Mouse (Mus musculus): ENCODE measurements around the gene Cmss1.

The Cmss1 gene

DNA sequence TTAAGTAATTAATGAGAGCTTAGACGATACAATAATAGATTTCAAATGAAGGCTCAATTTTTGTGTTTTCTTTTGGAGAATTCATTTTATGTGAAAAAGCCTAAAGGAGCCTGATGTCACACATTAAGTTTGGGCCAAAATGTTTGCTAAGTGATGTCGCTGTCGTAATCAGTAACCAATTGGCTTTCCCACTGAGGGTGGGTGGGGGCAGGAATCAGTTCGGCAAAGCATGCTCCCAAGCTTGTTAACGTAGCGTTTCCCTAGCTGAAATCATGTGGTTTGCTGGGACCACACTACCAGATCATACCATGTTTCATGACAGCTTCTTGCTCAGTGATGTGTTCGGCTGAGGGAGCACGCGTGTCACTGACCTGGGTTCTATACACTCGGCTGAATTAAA is 91.0 kb downstream of the Cmss1 start:
- DNase-seq (ENCODE audit: low read depth, low spot score): no peak

DNA sequence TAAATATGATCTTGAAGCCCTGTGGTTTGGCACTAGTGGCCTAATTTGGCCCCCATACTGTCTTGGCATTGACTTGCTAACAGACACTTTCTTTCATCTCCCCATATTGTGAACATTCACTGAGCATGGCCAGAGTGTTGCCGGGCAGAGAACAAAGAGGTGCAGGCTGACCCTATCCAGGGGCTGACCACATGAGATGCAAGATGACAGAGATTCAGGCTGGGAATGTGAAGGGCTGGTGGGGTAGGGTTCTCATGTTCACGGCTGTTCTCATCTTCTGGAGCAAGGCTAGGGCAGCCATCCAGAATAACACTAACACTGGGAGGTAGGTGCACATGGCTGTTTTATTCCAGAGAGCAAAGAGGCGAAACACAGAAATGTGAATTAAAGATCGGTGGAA is 92.3 kb downstream of the Cmss1 start:
- no peak for DNase-seq (ENCODE audit: low read depth, low spot score)

DNA sequence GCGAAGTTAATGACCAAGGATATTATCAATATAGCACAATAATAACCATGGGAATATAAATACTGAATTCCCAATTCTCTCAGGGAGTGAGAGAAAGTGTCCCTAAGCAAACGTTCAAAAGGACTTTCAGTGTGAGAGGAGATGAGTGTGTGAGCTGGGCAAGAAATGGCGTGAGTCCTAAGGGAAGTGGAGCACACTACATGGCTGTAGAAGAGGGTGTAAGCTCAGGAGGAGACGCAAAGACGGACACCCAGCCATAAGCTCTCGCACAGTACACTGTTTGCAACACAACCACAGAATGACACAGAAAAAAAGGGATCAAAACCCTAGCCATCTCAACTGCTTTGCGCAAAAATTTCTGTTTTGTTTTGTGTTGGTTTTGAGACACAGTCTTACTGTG is 93.1 kb downstream of the Cmss1 start:
- DNase-seq (ENCODE audit: low read depth, low spot score): no peak

DNA sequence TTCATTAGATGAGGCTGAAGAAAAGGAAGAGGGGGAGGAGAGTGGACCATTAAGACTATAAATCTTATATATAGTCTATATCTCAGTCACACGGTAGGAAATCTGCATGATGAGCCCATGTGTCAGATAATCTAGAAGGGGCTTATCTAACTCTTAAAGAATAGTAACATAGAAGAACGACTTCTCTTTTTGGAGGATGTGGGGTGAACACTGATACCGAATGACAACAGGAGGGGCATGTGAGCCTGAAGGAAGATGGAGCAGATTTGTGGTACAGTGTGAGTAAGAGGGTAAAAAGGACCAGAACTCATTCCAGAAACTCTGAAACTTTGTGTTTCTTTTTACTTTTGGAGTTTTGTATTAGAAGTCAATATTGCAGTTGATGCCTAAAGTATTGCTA is 97.6 kb downstream of the Cmss1 start:
- DNase-seq (ENCODE audit: low read depth, low spot score): no peak

DNA sequence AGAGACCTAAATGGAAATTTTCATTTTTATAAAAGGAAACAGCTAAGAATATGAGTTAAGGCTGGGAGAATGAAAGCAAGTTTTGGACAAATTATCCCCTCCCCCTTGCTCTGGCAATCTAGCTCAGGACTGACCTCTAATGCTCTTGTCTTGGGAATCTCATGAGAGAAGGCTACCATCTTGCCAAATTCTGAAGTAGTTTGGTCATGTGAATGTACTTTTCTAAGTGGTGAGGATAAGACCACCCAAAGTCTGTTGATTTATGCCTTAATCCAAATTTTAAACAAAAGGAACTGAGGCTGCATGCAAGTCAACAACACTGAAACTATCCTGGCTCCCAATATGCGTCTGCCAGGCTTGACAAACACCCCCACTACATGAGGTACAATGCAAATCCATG is 98.3 kb downstream of the Cmss1 start:
- DNase-seq (ENCODE audit: low read depth, low spot score): no peak

DNA sequence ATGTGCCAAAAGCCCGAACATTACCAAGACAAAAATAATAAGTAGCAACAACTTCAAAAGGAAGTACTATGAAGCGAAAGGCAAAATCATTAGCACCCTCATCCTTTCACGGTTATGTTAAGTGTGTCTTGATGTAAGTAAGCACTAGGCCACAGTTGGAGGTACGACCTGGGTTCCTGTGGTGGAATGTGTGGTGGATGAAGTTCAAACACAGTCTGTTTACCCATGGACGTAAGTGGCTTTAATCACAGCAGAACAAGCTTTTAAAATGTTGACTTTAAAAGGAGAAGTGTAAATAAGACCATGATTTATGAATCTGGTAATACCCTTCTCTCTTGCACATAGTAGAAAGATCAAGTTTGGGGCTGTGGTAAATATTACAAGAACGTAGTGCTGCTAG is 100.5 kb downstream of the Cmss1 start:
- no peak for DNase-seq (ENCODE audit: low read depth, low spot score)

DNA sequence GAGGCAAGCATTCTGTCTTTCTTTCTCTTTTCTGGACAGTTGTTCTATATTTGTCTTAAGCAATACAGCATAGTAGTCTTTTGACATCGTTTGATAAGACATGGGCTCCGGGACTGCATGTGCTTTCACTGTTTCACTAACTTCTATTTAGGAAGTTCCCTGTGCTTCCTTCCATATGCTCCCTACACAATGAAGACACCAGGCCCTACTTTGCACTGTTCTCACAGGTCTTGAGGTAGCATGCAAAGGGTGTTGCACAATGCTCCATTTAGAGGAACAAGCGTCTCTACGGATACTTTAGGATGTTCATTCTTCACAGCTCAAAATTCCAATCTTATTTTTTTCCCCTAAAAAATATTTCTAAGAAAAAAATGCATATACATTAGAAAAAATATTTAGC is 101.9 kb downstream of the Cmss1 start:
- DNase-seq (ENCODE audit: low read depth, low spot score): no peak

DNA sequence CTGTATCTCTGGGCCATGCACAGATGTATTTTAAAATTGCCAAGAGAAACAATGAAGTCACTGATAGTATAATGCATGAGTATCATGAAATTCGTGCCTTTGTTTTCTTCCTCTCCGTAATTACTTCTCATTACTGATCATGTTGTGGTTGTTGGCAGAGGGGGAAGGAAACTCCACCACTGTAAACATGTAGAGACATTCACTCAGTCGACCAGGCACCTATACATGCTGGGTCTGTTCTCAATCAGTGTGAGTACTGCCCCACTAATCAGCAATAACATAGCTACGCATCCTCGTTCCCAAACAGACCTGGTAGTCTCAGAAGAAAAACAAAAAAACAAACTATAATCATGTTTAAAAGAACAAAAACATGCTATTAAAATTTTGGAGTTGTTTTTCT is 103.9 kb downstream of the Cmss1 start:
- DNase-seq (ENCODE audit: low read depth, low spot score): no peak

DNA sequence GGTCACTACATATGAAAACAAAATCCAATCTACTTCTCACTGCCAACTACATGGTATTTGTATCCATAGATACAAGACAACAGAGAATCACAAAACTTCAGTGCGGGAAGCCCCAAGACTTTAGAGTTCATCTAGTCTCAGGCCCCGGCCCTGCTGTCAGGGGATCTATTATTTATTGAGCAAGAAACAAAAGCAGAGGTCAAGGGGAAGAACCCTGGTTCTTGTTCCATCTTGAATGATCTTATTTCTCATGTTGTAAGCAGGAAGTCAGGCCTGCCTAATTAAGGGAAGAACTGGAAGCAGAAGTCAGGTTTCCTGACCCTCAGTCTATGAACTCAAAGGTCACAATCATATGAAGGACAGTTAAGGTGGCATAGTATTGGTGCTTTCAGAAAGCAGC is 104.4 kb downstream of the Cmss1 start:
- no peak for DNase-seq (ENCODE audit: low read depth, low spot score)

DNA sequence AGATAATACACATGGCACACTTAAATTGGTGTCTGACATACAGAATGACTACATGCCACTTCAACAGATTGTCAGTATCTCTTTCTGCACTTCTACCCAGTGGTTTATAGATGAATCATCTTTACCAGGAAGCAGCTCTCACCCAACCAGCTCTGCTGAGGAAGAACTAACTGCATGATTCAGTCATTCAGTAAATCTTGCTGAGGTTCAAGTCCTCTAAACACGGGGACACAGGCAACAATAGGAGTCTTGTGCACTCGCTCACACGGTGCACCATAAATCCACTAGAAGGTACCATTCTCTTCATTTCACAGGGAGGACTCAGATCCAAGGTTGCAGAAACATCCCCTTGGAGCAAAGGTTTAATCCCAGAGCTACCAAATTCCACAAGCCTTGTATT is 105.8 kb downstream of the Cmss1 start:
- DNase-seq (ENCODE audit: low read depth, low spot score): no peak

DNA sequence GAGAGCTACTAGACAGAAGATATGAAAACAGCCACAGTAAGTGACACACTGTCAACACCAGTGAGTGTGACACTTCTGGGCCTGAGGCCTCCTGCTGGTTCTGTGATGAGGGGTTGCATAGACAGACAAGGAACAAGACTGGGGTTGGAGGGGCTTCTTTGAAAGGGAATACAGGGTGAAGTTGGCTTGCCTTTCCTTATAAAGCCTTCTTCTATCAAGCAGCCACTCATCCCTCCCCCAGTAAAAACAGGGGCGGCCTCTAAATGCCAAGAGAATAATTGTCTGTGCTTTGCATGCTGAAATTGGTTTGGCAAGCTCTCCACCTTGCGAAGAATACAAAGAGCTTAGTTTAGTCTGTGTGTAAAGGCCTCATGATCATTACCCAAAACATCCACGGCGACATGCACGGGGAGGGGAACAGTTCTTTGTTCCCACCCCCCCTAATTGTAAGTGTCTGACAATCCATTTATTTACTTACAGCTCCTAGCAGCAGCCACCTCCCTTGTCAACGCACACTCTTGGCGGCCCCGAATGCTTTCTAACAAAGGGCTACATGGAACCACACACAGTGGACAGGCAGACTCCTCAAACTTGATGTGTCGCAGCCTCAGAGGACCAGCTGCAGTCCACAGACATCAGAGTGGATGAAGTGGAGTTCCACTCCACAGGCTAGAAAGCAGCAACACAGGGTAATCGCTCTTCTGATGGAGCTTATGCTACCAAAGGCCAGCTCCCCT is 110.1 kb downstream of the Cmss1 start:
- DNase-seq (ENCODE audit: low read depth, low spot score): no peak

DNA sequence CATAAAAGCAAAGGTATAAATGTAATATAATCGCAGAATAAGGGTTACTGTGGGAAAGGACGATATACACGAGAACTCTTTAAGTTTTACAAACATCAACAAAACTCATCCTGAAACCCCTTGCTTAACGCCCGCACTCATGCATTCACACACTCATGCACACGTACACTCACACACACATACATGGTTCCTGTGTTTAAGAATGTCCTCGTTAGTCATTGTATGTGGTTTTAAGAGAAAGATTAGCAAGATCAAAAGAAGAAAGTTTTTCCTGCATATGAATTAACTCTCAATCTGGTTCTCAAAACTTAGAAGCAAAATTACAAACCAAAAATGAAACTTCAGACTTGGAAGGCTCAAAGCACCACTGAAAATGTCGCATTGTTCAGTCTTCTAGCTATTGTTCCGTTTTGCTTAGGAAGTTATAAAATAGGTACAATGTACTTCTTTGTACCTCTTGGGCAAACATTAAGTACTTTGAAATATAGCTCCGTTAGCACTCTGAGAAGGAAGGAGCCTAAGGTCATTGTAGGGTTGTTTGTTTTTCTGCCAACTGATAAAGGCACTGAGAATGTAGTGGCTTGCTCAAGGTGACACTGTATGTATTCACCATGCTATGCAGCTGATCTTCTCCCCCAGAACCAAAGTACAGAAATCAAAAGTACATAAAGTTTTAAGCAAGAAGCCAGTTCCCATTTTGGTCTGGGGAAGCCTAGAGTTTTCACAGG is 111.0 kb downstream of the Cmss1 start:
- no peak for DNase-seq (ENCODE audit: low read depth, low spot score)

DNA sequence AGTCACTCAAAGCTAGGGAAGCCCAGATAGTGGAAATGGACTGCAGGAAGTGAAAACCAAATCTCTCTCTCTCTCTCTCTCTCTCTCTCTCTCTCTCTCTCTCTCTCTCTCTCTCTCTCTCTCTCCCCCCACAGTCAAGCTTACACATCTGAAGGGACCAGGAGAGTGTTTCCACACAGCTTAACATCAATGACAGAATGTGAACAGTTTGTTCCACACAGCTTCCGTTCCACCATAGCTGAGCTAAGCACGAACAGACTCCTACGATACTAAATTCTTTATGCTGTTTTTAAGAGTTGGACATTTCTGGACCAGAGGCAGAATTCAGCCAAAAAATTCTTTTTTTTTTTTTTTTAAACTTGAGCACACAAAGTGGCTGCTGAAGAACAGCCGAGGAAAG is 114.8 kb downstream of the Cmss1 start:
- DNase-seq (ENCODE audit: low read depth, low spot score): no peak

DNA sequence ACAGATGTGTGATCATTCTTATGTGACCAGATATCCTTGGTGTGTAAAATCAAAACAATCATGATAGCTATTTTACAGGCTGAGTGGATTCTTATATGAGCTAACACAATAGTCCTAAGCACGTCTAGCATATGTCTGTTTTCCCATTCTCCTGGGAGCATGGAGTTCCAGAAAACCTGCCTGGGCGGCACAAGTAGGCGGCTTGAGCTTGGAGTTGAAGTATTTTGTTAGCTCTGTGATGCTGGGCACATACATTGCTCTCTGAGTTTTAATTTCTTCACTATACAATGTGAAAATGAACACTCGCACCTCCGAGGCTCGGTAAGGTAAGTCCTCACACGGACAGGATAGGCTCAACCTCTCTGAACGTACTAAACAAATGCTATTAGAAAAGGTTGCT is 116.0 kb downstream of the Cmss1 start:
- no peak for DNase-seq (ENCODE audit: low read depth, low spot score)

DNA sequence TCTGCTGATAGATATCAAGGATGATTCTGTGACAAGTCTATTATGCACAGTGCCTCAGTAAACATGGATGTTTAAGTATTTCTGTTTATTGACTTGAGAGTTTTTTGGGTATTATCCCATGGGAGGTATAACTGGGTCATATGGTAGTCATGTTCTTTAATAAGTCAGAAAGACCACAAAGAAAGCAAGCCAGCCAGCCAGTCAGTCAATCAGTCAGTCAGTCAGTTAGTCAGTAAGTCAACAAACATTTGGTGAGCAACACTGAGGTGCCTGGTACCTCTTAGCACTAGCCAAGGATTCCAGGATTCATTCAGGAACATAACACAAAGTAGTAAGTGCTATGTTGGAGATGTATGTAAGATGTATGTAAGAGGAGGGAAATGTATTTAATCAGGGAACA is 118.0 kb downstream of the Cmss1 start:
- no peak for DNase-seq (ENCODE audit: low read depth, low spot score)

DNA sequence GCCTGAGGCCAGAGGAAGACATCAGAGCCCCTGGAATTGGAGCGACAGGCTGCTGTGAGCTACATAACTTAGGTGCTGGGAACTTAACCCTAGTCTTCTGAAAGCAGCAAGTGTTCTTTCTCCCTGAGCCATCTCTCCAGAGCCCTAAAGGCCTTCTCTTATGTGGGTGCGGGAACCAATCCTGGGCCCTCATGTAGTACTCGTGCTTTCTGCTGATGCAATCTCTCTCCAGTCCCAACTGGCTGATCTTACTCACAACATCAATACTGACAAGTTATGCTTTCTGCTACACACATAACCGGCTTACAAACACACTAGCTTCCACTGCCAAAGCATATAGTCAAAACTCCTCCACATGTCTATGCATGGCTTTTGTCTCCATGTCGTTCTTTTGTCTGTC is 120.4 kb downstream of the Cmss1 start:
- peak; percentile 24 for DNase-seq (ENCODE audit: low read depth, low spot score)

DNA sequence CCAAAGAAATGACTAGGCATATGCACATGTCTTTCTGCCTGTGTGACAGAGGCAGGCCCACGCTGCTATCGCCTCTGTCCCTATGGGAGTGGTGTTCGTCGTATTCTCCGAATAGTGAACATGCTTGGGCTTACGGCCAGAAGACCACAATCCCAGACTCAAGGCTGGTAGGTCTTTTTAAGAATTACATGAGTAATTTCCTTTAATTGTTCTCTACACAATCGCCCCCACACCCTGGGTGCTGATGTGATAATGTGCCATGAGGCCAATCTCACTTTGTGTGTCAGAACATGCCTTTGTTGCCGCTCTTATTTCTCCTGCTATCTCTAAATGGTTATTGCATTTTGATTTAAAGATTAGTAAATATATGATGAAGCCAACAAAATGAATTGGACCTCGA is 121.4 kb downstream of the Cmss1 start:
- DNase-seq (ENCODE audit: low read depth, low spot score): no peak

DNA sequence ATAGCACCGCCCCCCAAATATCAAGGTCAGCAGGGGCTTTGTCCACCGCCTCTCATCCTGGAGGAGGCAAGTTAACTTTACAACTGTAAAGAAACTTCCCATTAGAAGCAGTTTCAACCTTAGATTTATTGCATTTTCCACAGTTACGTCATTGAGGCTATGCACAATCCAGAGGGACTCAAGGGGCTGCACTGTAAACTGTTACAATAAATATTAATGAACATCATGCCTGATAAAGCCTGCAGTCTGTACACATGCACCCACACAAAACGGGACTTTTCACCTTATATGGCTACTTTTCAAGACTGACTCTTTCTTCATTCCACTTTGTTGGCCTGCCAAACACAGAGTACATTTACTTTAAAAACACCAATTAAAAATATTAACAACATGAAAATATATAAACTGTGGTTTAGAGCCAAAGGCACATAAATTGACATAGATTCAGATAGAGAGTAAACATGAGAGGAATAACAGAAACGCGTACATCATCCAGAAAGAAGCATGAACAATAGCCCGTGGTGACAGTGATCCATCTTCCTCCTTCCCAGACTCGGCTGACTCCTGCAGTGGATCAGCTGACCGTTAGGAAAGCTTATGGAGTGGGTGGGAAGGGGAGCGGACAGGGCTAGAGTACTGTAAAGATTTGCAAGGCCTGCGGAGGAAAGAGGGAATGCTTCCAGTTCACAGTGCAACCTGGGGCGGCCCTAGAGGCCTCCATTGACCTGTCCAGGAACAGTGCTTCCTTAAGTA is 122.4 kb downstream of the Cmss1 start:
- no peak for DNase-seq (ENCODE audit: low read depth, low spot score)

DNA sequence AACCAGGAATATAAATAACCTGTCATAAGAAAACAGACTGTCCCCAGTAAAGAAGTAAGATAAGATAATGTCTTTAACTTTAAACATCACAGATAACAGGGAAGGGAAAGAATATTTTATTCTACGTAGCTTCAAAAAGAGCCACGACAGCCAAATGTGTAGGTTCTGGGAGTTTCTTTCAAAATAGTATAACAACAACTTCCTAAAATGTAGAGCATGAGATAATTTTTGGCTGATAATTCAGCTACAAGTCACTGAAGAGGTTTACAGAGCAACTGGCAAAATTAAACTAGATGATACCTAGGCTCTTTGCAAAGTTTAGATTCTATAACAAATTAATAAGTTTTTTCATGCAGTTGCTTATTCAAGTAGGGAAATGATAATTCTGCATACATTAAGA is 123.2 kb downstream of the Cmss1 start:
- DNase-seq (ENCODE audit: low read depth, low spot score): no peak

DNA sequence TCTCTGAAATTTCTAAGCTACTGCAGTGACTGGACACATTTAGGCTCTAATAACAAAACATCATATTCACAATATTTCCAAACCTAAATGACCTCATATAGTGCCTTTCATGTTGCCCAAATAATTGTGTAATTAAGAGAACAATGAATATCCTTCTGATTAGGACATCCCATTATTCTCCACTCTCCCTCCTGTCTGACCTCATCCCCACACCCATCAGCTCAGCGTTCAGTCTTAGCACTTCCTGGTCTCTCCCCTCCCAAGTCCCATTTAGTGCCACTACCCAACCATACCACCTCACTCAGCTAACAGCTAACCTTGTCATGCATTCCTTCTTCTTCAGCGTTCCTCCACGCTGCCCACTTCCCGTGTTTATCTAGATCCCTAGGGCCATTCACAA is 123.8 kb downstream of the Cmss1 start:
- no peak for DNase-seq (ENCODE audit: low read depth, low spot score)

DNA sequence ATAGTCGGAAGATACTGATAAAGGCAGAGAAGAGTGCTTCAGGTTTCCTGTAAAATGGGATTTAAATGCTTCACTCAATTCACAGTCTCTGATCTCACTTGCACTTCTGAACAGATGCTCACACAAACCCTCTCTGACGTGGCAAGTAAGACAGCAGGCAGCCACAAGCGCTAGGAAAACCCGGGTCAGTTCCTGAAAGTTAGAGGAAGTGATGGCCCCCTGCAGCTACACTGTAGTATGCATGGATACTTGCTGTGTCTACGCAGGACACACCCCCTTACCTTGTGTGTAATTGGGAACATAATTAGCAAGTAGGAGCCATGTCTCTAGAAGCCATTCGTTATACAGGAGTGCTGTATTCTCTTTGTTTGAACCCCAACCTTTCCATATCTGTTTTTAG is 124.4 kb downstream of the Cmss1 start:
- no peak for DNase-seq (ENCODE audit: low read depth, low spot score)

DNA sequence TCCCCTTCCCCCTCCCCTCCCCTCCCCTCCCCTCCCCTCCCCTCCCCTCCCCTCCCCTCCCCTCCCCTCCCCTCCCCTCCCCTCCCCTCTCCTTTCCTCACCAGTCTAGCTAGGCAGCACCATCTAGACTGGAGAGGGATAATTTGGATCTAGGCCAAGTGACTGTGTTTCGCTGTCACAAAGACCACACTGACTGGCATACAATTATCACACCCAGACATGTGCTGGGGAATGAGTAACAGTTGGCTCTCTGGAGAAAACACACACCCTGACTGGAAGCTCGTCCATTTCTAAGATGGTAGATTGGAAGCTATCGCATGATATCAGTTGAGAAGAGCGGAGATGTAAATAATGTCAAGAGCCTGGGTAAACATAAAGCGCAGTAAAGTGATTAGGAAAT is 126.9 kb downstream of the Cmss1 start:
- peak; percentile 36 for DNase-seq (ENCODE audit: low read depth, low spot score)

DNA sequence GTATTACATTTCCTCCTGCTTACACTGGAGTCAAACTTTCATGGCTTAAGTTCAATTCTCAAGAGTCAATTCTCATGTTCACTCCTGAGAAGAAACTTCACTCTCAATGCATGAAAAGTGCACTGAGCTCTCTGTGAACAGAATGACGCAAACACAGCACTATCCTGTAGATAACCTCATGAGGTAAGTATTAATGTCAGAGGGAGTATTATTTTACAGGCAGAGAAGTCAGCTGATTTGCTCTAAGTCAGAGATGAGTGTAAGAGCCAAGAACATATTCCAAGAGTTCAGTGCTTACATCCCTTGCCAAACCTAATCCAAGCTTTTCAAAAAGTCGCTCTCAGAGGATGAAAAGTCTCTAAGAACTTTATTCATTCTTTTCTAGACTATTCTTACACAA is 128.2 kb downstream of the Cmss1 start:
- no peak for DNase-seq (ENCODE audit: low read depth, low spot score)

Measured in R1 (cell line).